Mouse (Mus musculus) lung, embryonic 16.5 days (tissue): ENCODE results near the gene Ptch2. TPM values are rescaled to one million over a fixed set of nuclear protein-coding genes. Genes with fewer than 3 reads are reported as not detected.
A peak's percentile ranks its signal among the peaks of the same experiment; 100 is the strongest.

Experiments
- ATAC-seq: fragments of 200-750 bp; cut with Nextera tagmentation; 2 replicates; pipeline ENCODE4 v1.8.0; 2017; ENCODE audit warnings: low read depth, mild to moderate bottlenecking, moderate library complexity
- H3K27ac ChIP-seq: fragments of 300-500 bp; sonication (generic); 2 replicates; pipeline ENCODE4 v1.5.1; 2014; ENCODE audit warnings: mild to moderate bottlenecking, control low read depth, low read length
- H3K27me3 ChIP-seq: fragments of 300-500 bp; sonication (generic); 2 replicates; pipeline ENCODE4 v1.6.1; 2014; ENCODE audit warnings: low read depth, low read length, mixed read lengths; ENCODE audit not compliant: control insufficient read depth, insufficient read depth
- H3K36me3 ChIP-seq: fragments of 300-500 bp; sonication (generic); 2 replicates; pipeline ENCODE4 v1.6.1; 2014; ENCODE audit warnings: low read length; ENCODE audit not compliant: control insufficient read depth, insufficient read depth
- H3K4me1 ChIP-seq: fragments of 300-500 bp; sonication (generic); replicated peaks from 2 replicates; pipeline ENCODE4 v1.6.1; 2014; ENCODE audit warnings: low read length, mixed read lengths; ENCODE audit not compliant: control insufficient read depth, insufficient read depth
- H3K4me2 ChIP-seq: fragments of 300-500 bp; sonication (generic); 2 replicates; pipeline ENCODE4 v1.6.1; 2014; ENCODE audit warnings: low read depth, low read length, control low read depth
- H3K4me3 ChIP-seq: fragments of 300-500 bp; sonication (generic); 2 replicates; pipeline ENCODE4 v1.5.1; 2014; ENCODE audit warnings: mild to moderate bottlenecking, low read length, control low read depth
- H3K9ac ChIP-seq: fragments of 300-500 bp; sonication (generic); 2 replicates; pipeline ENCODE4 v1.6.1; 2014; ENCODE audit warnings: low read length, control low read depth
- H3K9me3 ChIP-seq: fragments of 300-500 bp; sonication (generic); 2 replicates; pipeline ENCODE4 v1.6.1; 2016; ENCODE audit warnings: low read length; ENCODE audit not compliant: control insufficient read depth
- WGBS: fragments of 180-500 bp; shearing (Covaris S2); extraction: QIAGEN DNeasy Blood & Tissue Kit; methylation state at CpG from one replicate; pipeline ENCODE4 v1.1.7; 2014; 5-methylcytosine and 5-hydroxymethylcytosine counted together
- polyA plus RNA-seq: library from polyadenylated mRNA; unstranded; fragments of >200 nt; fragmentation: Nextera tagmentation; extraction: Ambion mirVana; gene quantifications from 2 replicates; pipeline ENCODE4 v1.2.1, GENCODE M21; 2015

The Ptch2 gene
- polyA plus RNA-seq, 1 experiment from 2014 or later = 5.3 TPM

GRCm38 (mm10) chr4:117131890-117132793 is 36.3 kb downstream of the Ptch2 start:
- WGBS = 39% methylated on average over 7 of the region's 7 CpGs

GRCm38 (mm10) chr4:117132794-117133143 is 36.9 kb downstream of the Ptch2 start:
- no peaks in the 10 kb centered on the region for H3K9me3 ChIP-seq
- H3K4me2 ChIP-seq = peak overlapping the region; percentile 98
- ATAC-seq = no peak
- WGBS = 20% methylated on average over 11 of the region's 11 CpGs
- H3K4me3 ChIP-seq = peak overlapping the region; percentile 61
- H3K27ac ChIP-seq = no peak overlapping the region
- H3K27me3 ChIP-seq = peaks cover 7% of the 10 kb centered on the region
- H3K36me3 ChIP-seq = no peaks in the 10 kb centered on the region
- H3K9ac ChIP-seq = peak overlapping the region; percentile 71
- H3K4me1 ChIP-seq = peaks cover 12% of the 10 kb centered on the region

More at GRCm38 (mm10) chr4:117131890-117132793, 36.3 kb downstream of the Ptch2 start:
- Histone ChIP-seq H3K4me3 (peak overlapping the region; percentile 61; the same call in 1 of the 2 replicates), H3K4me1 (peaks cover 12% of the 10 kb centered on the region), H3K36me3 (no peaks in the 10 kb centered on the region), H3K4me2 (peak overlapping the region; percentile 98), H3K27ac (no peak overlapping the region), H3K27me3 (peaks cover 7% of the 10 kb centered on the region), H3K9ac (no peak overlapping the region), H3K9me3 (no peaks in the 10 kb centered on the region)
- ATAC-seq = no peak

- under 1% methylated on average over 42 of the region's 42 CpGs for WGBS
- peak; percentile 30 for ATAC-seq
Observed at GRCm38 (mm10) chr4:117133366-117133796, 37.5 kb downstream of the Ptch2 start.

GRCm38 (mm10) chr4:117133817-117134600 is 38.1 kb downstream of the Ptch2 start, which contains the start of gene Plk3:
Gene Plk3 (minus strand): TSS chr4:117133963.
- H3K36me3 ChIP-seq = no peaks in the 10 kb centered on the region
- H3K4me1 ChIP-seq = peaks cover 12% of the 10 kb centered on the region
- 0 out of 2 replicates have a peak within 1 kb of the TSS, but pooled peaks have one; percentile 2 for H3K27ac ChIP-seq
- peak within 1 kb of the TSS; percentile 98 for H3K4me2 ChIP-seq
- peak within 1 kb of the TSS; percentile 71 for H3K9ac ChIP-seq
- H3K27me3 ChIP-seq = peaks cover 7% of the 10 kb centered on the region
- ATAC-seq = peak; percentile 92
- H3K9me3 ChIP-seq = no peaks in the 10 kb centered on the region
- WGBS = 2% methylated on average over 37 of the region's 48 CpGs
- peak within 1 kb of the TSS; percentile 61 for H3K4me3 ChIP-seq

More at GRCm38 (mm10) chr4:117133366-117133796, 37.5 kb downstream of the Ptch2 start:
- Histone ChIP-seq H3K27ac (no peak overlapping the region), H3K27me3 (peaks cover 7% of the 10 kb centered on the region), H3K4me3 (peak overlapping the region; percentile 61), H3K36me3 (no peaks in the 10 kb centered on the region), H3K4me1 (peaks cover 12% of the 10 kb centered on the region), H3K9ac (peak overlapping the region; percentile 71), H3K9me3 (no peaks in the 10 kb centered on the region), H3K4me2 (peak overlapping the region; percentile 98)

GRCm38 (mm10) chr4:117134601-117134995 is 38.7 kb downstream of the Ptch2 start:
- Histone ChIP-seq H3K4me3 (no peak overlapping the region), H3K27me3 (peaks cover 7% of the 10 kb centered on the region), H3K9me3 (no peaks in the 10 kb centered on the region), H3K36me3 (no peaks in the 10 kb centered on the region), H3K4me2 (no peak overlapping the region), H3K4me1 (peaks cover 12% of the 10 kb centered on the region), H3K9ac (peak overlapping the region; percentile 71; the same call in 1 of the 2 replicates), H3K27ac (no peak overlapping the region)
- ATAC-seq = no peak
- 28% methylated on average over 2 of the region's 2 CpGs for WGBS

- Histone ChIP-seq H3K27me3 (peaks cover 7% of the 10 kb centered on the region), H3K9ac (no peak overlapping the region), H3K27ac (no peak overlapping the region), H3K4me2 (no peak overlapping the region), H3K4me1 (peaks cover 12% of the 10 kb centered on the region), H3K36me3 (no peaks in the 10 kb centered on the region), H3K9me3 (no peaks in the 10 kb centered on the region), H3K4me3 (no peak overlapping the region)
- ATAC-seq = no peak
- WGBS = 23% methylated on average over 8 of the region's 8 CpGs
Observed at GRCm38 (mm10) chr4:117136034-117136433, 40.2 kb downstream of the Ptch2 start.

- 57% methylated on average over 16 of the region's 17 CpGs for WGBS
- ATAC-seq = no peak
- Histone ChIP-seq H3K4me1 (peaks cover 5% of the 10 kb centered on the region), H3K9me3 (no peaks in the 10 kb centered on the region), H3K9ac (no peak overlapping the region), H3K27me3 (no peaks in the 10 kb centered on the region), H3K27ac (no peak overlapping the region), H3K4me2 (no peak overlapping the region), H3K4me3 (no peak overlapping the region), H3K36me3 (no peaks in the 10 kb centered on the region)
Observed at GRCm38 (mm10) chr4:117138295-117139216, 42.7 kb downstream of the Ptch2 start.

GRCm38 (mm10) chr4:117139217-117139612 is 43.3 kb downstream of the Ptch2 start:
- no peak overlapping the region for H3K4me3 ChIP-seq
- ATAC-seq = no peak; the same call in 1 of the 2 replicates
- 5% methylated on average over 2 of the region's 2 CpGs for WGBS
- H3K4me1 ChIP-seq = peaks cover 3% of the 10 kb centered on the region
- no peaks in the 10 kb centered on the region for H3K36me3 ChIP-seq
- no peak overlapping the region for H3K27ac ChIP-seq
- no peak overlapping the region for H3K9ac ChIP-seq
- no peak overlapping the region for H3K4me2 ChIP-seq
- no peaks in the 10 kb centered on the region for H3K27me3 ChIP-seq
- H3K9me3 ChIP-seq = no peaks in the 10 kb centered on the region
